Mouse (Mus musculus) thymus, postnatal 25 days (tissue): Measurements from ENCODE around the gene Slco2a1.
A peak's percentile ranks its signal among the peaks of the same experiment; 100 is the strongest.

Source experiments
- DNase-seq: peaks from one replicate; pipeline ENCODE4 v3.0.0; 2022

Gene Slco2a1

GRCm38 (mm10) chr9:102985111-102985510 is 3.4 kb upstream of the Slco2a1 start:
- no peak for DNase-seq

GRCm38 (mm10) chr9:102985939-102986338 is 2.6 kb upstream of the Slco2a1 start:
- no peak for DNase-seq

GRCm38 (mm10) chr9:102990306-102991133 is 2.0 kb downstream of the Slco2a1 start:
- no peak for DNase-seq

DNA sequence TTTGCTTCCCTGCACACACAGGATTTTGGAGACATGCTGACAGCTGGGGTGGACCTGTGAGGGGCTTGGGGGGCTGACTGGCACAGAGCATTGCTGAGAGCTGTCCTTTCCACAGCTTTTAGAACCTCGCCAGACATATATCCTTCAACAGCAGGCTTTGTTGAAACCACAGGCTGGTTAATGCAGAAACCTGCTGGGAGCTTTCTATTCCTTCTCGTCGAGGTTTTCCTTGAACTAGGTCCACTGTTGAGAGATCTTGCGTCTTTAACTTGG is 2.6 kb downstream of the Slco2a1 start:
- DNase-seq: no peak

DNA sequence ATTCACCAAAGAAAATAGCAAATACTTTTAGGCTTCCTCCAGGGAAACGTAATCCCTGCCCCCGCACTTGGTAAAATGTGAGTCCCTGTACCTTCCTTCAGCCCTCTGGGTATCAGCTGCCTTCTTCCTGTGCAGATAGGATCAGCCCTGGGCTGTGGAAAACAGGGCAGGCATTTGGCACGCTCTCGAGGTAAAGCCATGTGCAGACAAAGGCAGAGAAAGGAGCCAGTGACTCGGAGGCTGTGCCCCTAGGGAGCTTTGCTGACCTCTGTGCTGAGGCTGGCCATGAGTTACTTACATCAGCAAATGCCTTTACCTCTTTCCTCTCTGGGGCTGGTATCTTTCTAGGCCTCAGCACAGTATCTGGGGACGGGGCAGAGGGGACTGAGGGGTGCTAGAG is 4.4 kb downstream of the Slco2a1 start:
- no peak for DNase-seq

GRCm38 (mm10) chr9:102993764-102994163 is 5.3 kb downstream of the Slco2a1 start:
- DNase-seq: no peak

GRCm38 (mm10) chr9:102995800-102996635 is 7.5 kb downstream of the Slco2a1 start:
- no peak for DNase-seq

GRCm38 (mm10) chr9:103000384-103000783 is 11.9 kb downstream of the Slco2a1 start:
- DNase-seq: no peak

DNA sequence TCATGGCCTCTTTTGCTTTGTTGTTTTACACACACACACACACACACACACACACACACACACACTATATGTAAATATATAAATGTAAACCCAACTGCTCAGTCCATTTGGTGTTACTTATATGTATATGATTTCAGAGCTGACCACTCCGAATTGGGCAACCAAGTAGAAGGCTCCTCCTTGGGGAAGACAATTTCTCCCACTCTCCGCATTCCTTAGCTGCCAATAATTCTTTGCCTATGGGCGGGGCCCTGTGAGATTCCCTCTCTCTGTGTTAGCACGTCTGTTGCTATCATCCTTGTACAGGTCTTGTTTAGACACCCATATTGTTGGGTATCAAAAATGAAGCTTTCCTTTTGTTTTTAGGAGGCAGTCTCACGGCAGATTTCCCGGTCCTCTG is 15.8 kb downstream of the Slco2a1 start:
- DNase-seq: no peak

GRCm38 (mm10) chr9:103007699-103008078 is 19.2 kb downstream of the Slco2a1 start:
- no peak for DNase-seq

- no peak for DNase-seq
Measured at GRCm38 (mm10) chr9:103008079-103008855, 19.8 kb downstream of the Slco2a1 start.

DNA sequence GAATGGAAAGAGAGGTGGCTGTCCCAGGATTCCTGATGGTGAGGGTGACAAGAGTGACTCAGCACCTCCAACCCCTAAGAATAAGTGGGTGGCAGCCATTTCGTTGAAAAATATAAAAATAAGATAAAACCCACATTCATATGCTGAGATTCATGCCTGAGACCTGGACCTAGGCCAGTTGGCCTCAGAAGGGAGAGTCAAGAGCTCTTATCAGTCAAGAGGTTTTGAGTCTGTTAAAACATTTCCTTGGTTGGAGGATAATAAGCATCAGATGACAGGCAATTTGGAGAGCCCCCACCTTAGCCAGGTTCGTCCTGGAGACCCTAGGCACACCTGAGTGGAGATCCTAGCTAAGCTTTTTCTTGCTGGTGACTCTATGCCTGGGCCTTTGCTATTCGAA is 21.6 kb downstream of the Slco2a1 start:
- DNase-seq: no peak

- peak; percentile 18 for DNase-seq
Measured at GRCm38 (mm10) chr9:103013366-103013765, 24.9 kb downstream of the Slco2a1 start.

- DNase-seq: no peak
Measured at GRCm38 (mm10) chr9:103014686-103015085, 26.2 kb downstream of the Slco2a1 start.

DNA sequence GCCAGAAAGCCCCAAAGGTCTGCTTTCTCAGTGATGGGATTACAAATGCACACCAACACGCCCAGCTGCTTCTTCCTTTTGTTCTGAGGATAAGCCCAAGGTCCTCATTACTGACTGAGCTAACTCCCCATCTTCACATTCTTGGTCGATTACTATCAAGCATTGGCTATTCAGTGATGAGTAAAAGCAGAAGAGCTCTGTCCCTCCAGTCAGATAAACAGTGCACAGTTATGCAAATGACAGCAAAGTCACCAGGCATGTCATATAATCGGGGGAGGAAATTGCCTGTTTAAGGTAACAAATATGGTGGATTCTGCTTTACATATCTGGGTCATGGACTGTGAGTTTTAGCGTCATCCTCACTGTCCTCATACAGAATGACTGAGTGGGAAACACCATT is 35.6 kb downstream of the Slco2a1 start:
- DNase-seq: no peak

- DNase-seq: no peak
Measured at GRCm38 (mm10) chr9:103027150-103027889, 38.8 kb downstream of the Slco2a1 start.

DNA sequence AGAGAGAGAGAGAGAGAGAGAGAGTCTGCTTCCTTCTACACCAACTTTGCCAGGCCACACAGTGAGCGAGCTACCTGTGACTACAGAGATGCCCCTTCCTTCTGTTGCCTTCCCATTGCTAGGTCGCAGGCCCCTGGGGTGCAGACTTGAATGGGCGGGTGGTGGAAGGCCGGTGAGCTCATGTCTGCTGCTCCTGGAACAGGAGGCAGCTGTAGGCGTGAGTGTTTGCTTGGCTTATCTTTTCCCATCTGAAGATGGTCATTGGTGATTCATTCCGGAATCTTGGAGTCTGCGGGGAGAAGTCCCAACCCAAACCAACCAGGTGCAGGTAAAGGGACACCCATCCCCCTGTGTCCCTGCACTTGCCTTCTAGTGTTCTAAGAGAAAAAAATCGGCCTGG is 40.5 kb downstream of the Slco2a1 start:
- no peak for DNase-seq

DNA sequence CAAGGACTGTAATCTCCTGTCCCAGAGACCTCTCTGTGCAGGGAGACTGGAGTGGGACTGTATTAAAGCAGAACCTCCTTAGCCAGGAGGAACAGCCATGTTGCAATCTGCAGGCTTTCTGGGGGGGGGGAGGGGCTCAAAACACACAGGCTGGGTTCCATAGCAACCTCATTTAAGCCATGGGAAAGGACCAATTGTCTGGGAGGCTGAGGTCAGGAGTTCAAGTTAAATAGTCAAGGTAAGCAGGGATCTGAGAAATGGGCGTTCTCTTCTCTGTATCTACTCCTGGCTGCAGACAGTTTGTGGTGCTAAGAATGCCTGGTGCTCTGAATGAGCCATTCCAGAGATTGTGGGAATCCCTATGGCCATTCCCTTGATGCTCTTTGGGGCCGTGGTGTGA is 41.5 kb downstream of the Slco2a1 start:
- DNase-seq: no peak

GRCm38 (mm10) chr9:103031211-103031610 is 42.7 kb downstream of the Slco2a1 start:
- no peak for DNase-seq

DNA sequence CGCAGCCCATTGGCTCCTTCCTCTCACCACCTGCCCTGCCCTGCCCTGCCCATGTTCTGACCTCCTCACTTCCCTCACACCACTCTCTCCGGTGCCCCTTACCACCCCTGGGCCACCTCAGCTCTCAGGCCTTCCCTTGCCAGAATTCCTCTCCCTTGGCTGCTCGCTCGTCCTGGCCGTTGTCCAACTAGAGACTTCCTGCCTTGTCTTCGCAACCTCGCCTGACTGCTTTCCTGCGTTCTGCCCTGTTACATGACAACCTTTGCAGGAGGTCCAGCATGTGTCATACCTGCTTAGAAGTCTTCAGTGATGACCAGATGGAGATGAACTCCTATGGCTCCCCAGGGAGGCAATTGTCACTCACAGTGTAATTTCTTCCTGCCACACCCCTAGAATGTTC is 43.7 kb downstream of the Slco2a1 start:
- no peak for DNase-seq

GRCm38 (mm10) chr9:103033381-103033780 is 44.9 kb downstream of the Slco2a1 start:
- DNase-seq: no peak

DNA sequence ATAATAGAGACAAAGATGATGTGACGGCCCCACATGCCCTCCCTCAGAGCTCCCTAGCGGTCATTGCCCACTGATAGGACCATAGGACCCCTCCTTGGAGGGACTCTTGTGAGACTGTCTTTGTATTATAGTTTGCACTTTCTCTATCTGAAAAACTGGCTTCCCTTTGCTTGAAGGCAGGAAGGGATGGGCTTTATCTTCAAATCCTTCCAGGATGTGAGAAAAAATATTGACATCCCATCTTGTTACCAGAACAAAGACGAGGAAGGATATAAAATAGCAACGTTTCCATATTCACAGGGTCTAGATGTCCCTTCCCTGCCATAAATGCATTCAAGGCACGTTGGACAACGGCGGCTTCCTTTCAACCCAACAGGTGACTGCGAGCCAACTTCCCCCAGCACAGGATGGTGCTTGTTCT is 48.5 kb downstream of the Slco2a1 start:
- DNase-seq: no peak

DNA sequence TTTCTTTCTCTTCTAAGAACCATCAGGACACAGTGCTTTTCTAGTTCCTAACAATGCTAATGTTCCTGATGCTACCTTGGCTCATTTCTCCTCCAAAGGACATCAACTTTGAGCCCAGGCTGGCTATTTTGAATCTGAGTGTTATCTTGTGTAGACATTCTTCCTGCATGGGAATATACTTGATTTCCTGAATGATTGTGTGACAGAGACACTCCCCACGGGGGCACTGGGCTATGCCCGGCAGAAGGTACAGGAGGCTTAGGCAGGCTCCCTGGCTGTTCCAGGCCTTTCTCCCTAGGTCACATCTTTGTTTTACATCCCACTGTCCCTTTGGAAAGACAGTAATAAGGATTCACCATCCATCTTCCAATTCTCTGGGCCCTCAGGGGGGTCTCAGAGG is 49.8 kb downstream of the Slco2a1 start:
- no peak for DNase-seq
